Mouse (Mus musculus): ENCODE measurements around the gene Galr2. TPM values are rescaled to one million over a fixed set of nuclear protein-coding genes. Genes with fewer than 3 reads are reported as not detected.

Gene Galr2
- total and polyA plus RNA-seq, 3 experiments: 0.35 to 1.2 TPM; not detected in 1

DNA sequence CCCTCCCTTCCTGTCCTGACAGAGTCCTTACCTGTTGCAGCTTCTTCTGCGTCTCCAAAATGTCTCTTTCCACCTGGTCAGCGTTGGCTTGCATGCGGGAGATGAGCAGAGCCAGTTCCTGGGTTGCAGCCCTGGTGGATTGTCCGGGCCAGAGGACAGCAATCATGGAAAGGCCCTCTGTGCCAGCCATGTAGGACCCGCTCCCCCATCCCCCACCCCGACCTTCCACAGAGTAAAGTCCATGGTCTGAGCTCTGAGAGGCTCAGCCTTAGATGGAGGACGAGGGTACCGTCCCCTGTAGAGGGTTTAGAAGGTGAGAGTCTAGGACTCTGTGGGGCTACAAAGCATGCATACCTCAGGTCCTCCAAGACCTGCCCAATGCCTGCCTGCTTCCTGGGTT lies 45.8 kb upstream of the Galr2 start:
- Histone ChIP-seq H3K4me1 (ENCODE audit: control insufficient read depth in 1 of 2, insufficient read depth in 2 of 2, low read length in 2 of 2) (no peaks in the 10 kb centered on the region; a peak in 1 of 4 replicates), H3K27ac (ENCODE audit: control insufficient read depth, low read depth, low read length) (no peak overlapping the region), H3K36me3 (ENCODE audit: control insufficient read depth in 1 of 2, insufficient read depth in 2 of 2, low read length in 2 of 2) (no peaks in the 10 kb centered on the region), H3K9me3 (replicated peaks; ENCODE audit: insufficient read depth, low read length) (no peaks in the 10 kb centered on the region), H3K27me3 (ENCODE audit: control insufficient read depth in 1 of 2, insufficient read depth in 2 of 2, low read length in 2 of 2) (peaks cover 2 to 4% of the 10 kb centered on the region in 2 experiments; a peak in 2 of 4 replicates), H3K4me3 (ENCODE audit: control insufficient read depth in 1 of 2, insufficient read depth in 1 of 2, low read depth in 2 of 2, low read length in 2 of 2) (no peak overlapping the region), H3K9ac (ENCODE audit: control insufficient read depth, low read depth, low read length, poor library complexity, severe bottlenecking) (no peak overlapping the region), H3K79me2 (ENCODE audit: control insufficient read depth, insufficient read depth, low read length, poor library complexity) (no peaks in the 10 kb centered on the region)
- no peak for TF ChIP-seq CHD2 (IDR thresholded peaks at IDR 0.05; ENCODE audit: low read length)
- no peak for TF ChIP-seq SMC3 (IDR thresholded peaks at IDR 0.05; ENCODE audit: low read depth, low read length)
- no peak for TF ChIP-seq POLR2AphosphoS2 (IDR thresholded peaks at IDR 0.05; ENCODE audit: low read length)
- TF ChIP-seq MAX (IDR thresholded peaks at IDR 0.05; ENCODE audit: low read length): no peak
- no peak for TF ChIP-seq TCF12 (IDR thresholded peaks at IDR 0.05; ENCODE audit: low read depth, low read length)
- no peak for TF ChIP-seq EP300 (IDR thresholded peaks at IDR 0.05; ENCODE audit: low read depth in 1 of 2, low read length in 2 of 2)
- DNase-seq (ENCODE audit: low read depth, low spot score): no peak

DNA sequence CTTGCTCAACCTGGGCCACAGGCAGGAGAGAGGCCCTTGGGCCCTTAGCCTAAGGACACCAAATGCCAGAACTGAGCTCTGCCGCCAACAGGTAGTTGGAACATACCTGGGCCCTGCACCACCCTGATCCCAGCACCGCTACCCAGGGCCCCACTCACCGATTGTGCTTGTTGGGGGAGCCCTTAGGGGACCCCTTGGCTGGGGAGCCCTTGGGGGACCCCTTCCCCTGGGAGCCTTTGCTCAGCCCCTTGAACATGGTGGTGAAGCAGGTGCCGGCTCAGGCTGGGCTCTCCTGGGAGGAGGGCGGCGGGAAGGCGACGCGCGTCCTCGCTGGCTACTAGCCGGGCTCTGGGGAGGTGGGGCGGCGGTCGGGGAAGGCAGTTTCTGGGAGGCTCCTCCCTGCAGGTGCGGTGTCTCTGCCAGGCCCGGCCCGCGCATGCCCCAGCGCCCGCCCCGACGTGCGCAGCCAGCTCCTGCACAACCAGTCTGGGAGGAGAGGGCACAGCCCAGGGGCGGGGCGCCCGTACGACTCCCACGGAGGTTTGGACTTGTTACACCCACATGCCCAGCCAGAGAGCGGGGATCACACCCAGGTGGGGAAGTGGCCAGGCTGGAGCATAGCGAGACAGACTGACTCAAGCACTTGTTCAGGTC lies 42.9 kb upstream of the Galr2 start, which contains the start of gene Evpl:
Gene Evpl (minus strand): TSS at position 336 of the 654 bp plus-strand sequence.
- Histone ChIP-seq H3K9ac (ENCODE audit: control insufficient read depth, low read depth, low read length, poor library complexity, severe bottlenecking) (peak within 1 kb of the TSS; percentile 35), H3K4me3 (ENCODE audit: control insufficient read depth in 1 of 2, insufficient read depth in 1 of 2, low read depth in 2 of 2, low read length in 2 of 2) (peak within 1 kb of the TSS; percentile 26 to 47; a peak in 3 of 4 replicates), H3K27ac (ENCODE audit: control insufficient read depth, low read depth, low read length) (no peak within 1 kb of the TSS), H3K4me1 (ENCODE audit: control insufficient read depth in 1 of 2, insufficient read depth in 2 of 2, low read length in 2 of 2) (no peaks in the 10 kb centered on the region; a peak in 1 of 4 replicates), H3K36me3 (ENCODE audit: control insufficient read depth in 1 of 2, insufficient read depth in 2 of 2, low read length in 2 of 2) (no peaks in the 10 kb centered on the region), H3K27me3 (ENCODE audit: control insufficient read depth in 1 of 2, insufficient read depth in 2 of 2, low read length in 2 of 2) (peaks cover 2 to 4% of the 10 kb centered on the region in 2 experiments; a peak in 2 of 4 replicates), H3K9me3 (replicated peaks; ENCODE audit: insufficient read depth, low read length) (no peaks in the 10 kb centered on the region), H3K79me2 (ENCODE audit: control insufficient read depth, insufficient read depth, low read length, poor library complexity) (no peaks in the 10 kb centered on the region)
- DNase-seq (ENCODE audit: low read depth, low spot score): peak; percentile 81
- TF ChIP-seq MEF2A (IDR thresholded peaks at IDR 0.05; ENCODE audit: extremely low read depth, insufficient replicate concordance, low read depth, low read length, poor library complexity, severe bottlenecking) (no peak), NRF1 (IDR thresholded peaks at IDR 0.05; ENCODE audit: insufficient read depth, low read depth, low read length, poor library complexity, severe bottlenecking) (peak; percentile 88), MXI1 (IDR thresholded peaks at IDR 0.05; ENCODE audit: low read depth, low read length) (peak; percentile 53)

DNA sequence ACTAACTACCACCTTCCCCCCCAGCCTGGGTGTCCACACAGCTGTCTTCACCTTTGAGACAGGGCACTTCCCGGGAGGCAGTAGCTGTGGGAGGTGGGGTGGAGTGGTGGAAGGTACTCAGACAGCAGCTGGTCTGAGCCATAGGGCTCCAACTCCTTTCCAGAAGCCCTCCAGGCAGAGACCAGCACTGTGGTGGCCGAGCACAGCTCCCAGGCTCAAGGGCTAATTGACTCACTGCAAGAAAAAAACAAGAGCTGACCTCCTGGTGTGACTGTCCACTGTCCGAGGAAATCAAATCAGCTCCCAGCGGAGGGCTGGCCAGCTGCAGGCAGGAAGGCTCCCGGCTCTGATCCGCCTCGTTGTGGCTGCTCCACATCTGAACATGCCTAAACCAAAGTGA lies 40.9 kb upstream of the Galr2 start:
- no peaks in the 10 kb centered on the region for H3K79me2 ChIP-seq (ENCODE audit: control insufficient read depth, insufficient read depth, low read length, poor library complexity)
- no peak overlapping the region for H3K27ac ChIP-seq (ENCODE audit: control insufficient read depth, low read depth, low read length)

More for the DNA sequence above, 40.9 kb upstream of the Galr2 start:
- Histone ChIP-seq H3K4me1 (ENCODE audit: control insufficient read depth in 1 of 2, insufficient read depth in 2 of 2, low read length in 2 of 2) (no peaks in the 10 kb centered on the region; a peak in 1 of 4 replicates), H3K9ac (ENCODE audit: control insufficient read depth, low read depth, low read length, poor library complexity, severe bottlenecking) (no peak overlapping the region), H3K27me3 (ENCODE audit: control insufficient read depth in 1 of 2, insufficient read depth in 2 of 2, low read length in 2 of 2) (peaks cover 2 to 4% of the 10 kb centered on the region in 2 experiments; a peak in 2 of 4 replicates), H3K9me3 (replicated peaks; ENCODE audit: insufficient read depth, low read length) (no peaks in the 10 kb centered on the region), H3K4me3 (ENCODE audit: control insufficient read depth in 1 of 2, insufficient read depth in 1 of 2, low read depth in 2 of 2, low read length in 2 of 2) (no peak overlapping the region), H3K36me3 (ENCODE audit: control insufficient read depth in 1 of 2, insufficient read depth in 2 of 2, low read length in 2 of 2) (no peaks in the 10 kb centered on the region)
- no peak for DNase-seq (ENCODE audit: low read depth, low spot score)
- TF ChIP-seq BHLHE40 (IDR thresholded peaks at IDR 0.05; ENCODE audit: borderline replicate concordance, low read depth, low read length): no peak
- no peak for TF ChIP-seq MYC (IDR thresholded peaks at IDR 0.05; ENCODE audit: low read depth, low read length)
- TF ChIP-seq POLR2AphosphoS5 (IDR thresholded peaks at IDR 0.05; ENCODE audit: borderline replicate concordance, low read depth, low read length): no peak
- no peak for TF ChIP-seq NRF1 (IDR thresholded peaks at IDR 0.05; ENCODE audit: insufficient read depth, low read depth, low read length, poor library complexity, severe bottlenecking)
- TF ChIP-seq CTCF (IDR thresholded peaks at IDR 0.05 in 2 of 3, conservative IDR thresholded peaks at IDR 0.05 in 1 of 3; ENCODE audit: control insufficient read depth in 1 of 3, insufficient read depth in 1 of 3, low read depth in 2 of 3, low read length in 3 of 3, poor library complexity in 1 of 3, severe bottlenecking in 1 of 3): no peak
- TF ChIP-seq HCFC1 (IDR thresholded peaks at IDR 0.05; ENCODE audit: low read depth, low read length): no peak
- TF ChIP-seq ZC3H11A (IDR thresholded peaks at IDR 0.05; ENCODE audit: low read depth, low read length): no peak
- TF ChIP-seq JUND (IDR thresholded peaks at IDR 0.05; ENCODE audit: low read depth, low read length): no peak
- no peak for TF ChIP-seq RAD21 (IDR thresholded peaks at IDR 0.05; ENCODE audit: low read depth, low read length)
- TF ChIP-seq USF2 (IDR thresholded peaks at IDR 0.05; ENCODE audit: borderline replicate concordance in 1 of 2, insufficient read depth in 1 of 2, low read depth in 1 of 2, low read length in 2 of 2): no peak
- TF ChIP-seq CHD1 (IDR thresholded peaks at IDR 0.05; ENCODE audit: low read depth, low read length): no peak
- no peak for TF ChIP-seq POLR2A (IDR thresholded peaks at IDR 0.05; ENCODE audit: control insufficient read depth in 1 of 2, insufficient read depth in 1 of 2, low read depth in 1 of 2, low read length in 2 of 2, poor library complexity in 1 of 2)
- TF ChIP-seq TCF12 (IDR thresholded peaks at IDR 0.05; ENCODE audit: low read depth, low read length): no peak
- no peak for TF ChIP-seq EP300 (IDR thresholded peaks at IDR 0.05; ENCODE audit: low read depth in 1 of 2, low read length in 2 of 2)
- TF ChIP-seq ETS1 (IDR thresholded peaks at IDR 0.05; ENCODE audit: low read depth, low read length): no peak
- no peak for TF ChIP-seq TBP (IDR thresholded peaks at IDR 0.05; ENCODE audit: low read depth, low read length)
- no peak for TF ChIP-seq POLR2AphosphoS2 (IDR thresholded peaks at IDR 0.05; ENCODE audit: low read length)
